Mouse (Mus musculus) NIH3T3 (cell line): ENCODE results near the gene Plekha3.

Experiments used
- DNase-seq: peaks from one replicate; pipeline ENCODE4 v3.0.0-alpha.2; 2012; ENCODE audit warnings: low read depth

Plekha3 gene

GRCm38 (mm10) chr2:76674725-76675427, at the start of gene Plekha3:
Gene Plekha3, plus strand, starts transcription at chr2:76675281.
- peak; percentile 90 for DNase-seq

GRCm38 (mm10) chr2:76630293-76630692, 44.8 kb upstream of the Plekha3 start:
- no peak for DNase-seq

GRCm38 (mm10) chr2:76631600-76631999, 43.5 kb upstream of the Plekha3 start:
- DNase-seq: no peak

GRCm38 (mm10) chr2:76639637-76640036, 35.4 kb upstream of the Plekha3 start:
- no peak for DNase-seq

- DNase-seq: no peak
Observed at GRCm38 (mm10) chr2:76643801-76644200, 31.3 kb upstream of the Plekha3 start.

GRCm38 (mm10) chr2:76647441-76647869, 27.6 kb upstream of the Plekha3 start:
- no peak for DNase-seq

- DNase-seq: peak; percentile 99
Observed at GRCm38 (mm10) chr2:76647883-76648570, 27.1 kb upstream of the Plekha3 start, which contains the start of the genes Prkra and Pjvk. Gene Prkra, minus strand, starts transcription at chr2:76648015. Gene Pjvk, plus strand, starts transcription at chr2:76648476.

GRCm38 (mm10) chr2:76648666-76649141, 26.4 kb upstream of the Plekha3 start:
- no peak for DNase-seq

GRCm38 (mm10) chr2:76653070-76653469, 22.0 kb upstream of the Plekha3 start:
- DNase-seq: no peak

GRCm38 (mm10) chr2:76654646-76655045, 20.4 kb upstream of the Plekha3 start:
- no peak for DNase-seq

- DNase-seq: no peak
Observed at GRCm38 (mm10) chr2:76655444-76655843, 19.6 kb upstream of the Plekha3 start.

GRCm38 (mm10) chr2:76655982-76656381, 19.1 kb upstream of the Plekha3 start:
- DNase-seq: peak; percentile 56

- DNase-seq: no peak
Observed at GRCm38 (mm10) chr2:76658551-76658950, 16.5 kb upstream of the Plekha3 start.

GRCm38 (mm10) chr2:76659419-76659818, 15.7 kb upstream of the Plekha3 start:
- peak; percentile 48 for DNase-seq

- DNase-seq: no peak
Observed at GRCm38 (mm10) chr2:76665531-76665930, 9.6 kb upstream of the Plekha3 start.

GRCm38 (mm10) chr2:76667200-76667599, 7.9 kb upstream of the Plekha3 start:
- peak; percentile 54 for DNase-seq

- no peak for DNase-seq
Observed at GRCm38 (mm10) chr2:76671641-76672040, 3.4 kb upstream of the Plekha3 start.

- DNase-seq: peak; percentile 32
Observed at GRCm38 (mm10) chr2:76672134-76672745, 2.8 kb upstream of the Plekha3 start.

GRCm38 (mm10) chr2:76672966-76673392, 2.1 kb upstream of the Plekha3 start, which contains the start of gene Fkbp7:
Gene Fkbp7, minus strand, starts transcription at chr2:76673116.
- DNase-seq: peak; percentile 97

GRCm38 (mm10) chr2:76673472-76674081, 1.5 kb upstream of the Plekha3 start:
- peak; percentile 79 for DNase-seq

- DNase-seq: no peak
Observed at GRCm38 (mm10) chr2:76675451-76675850, 370 bp downstream of the Plekha3 start.

GRCm38 (mm10) chr2:76675949-76676348, 868 bp downstream of the Plekha3 start:
- no peak for DNase-seq
